Mouse (Mus musculus): ENCODE measurements around the gene Txlnb.

DNA sequence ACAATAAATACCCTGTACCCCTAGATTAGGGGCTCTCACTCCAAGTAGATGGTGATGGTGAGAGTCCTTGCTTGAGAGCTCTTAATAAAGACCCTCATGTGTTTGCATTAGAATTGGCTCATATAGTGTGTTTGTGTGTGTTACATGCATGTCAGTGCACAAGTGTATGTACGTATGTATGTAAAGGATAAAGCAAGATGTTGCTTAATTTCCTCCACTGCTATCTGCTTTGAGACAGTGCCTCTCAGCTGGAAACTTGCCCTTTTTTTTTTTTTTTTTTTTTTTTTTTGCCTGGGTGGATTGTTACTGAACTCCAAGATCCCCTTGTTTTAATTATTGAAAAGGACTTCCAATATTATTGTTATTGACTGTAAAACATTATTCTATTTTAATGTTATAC is 34.4 kb upstream of the Txlnb start:
- TF ChIP-seq POLR2A (IDR thresholded peaks at IDR 0.05; ENCODE audit: insufficient read depth, low read depth, low read length): no peak
- TF ChIP-seq EP300 (IDR thresholded peaks at IDR 0.05; ENCODE audit: insufficient read depth, low read depth, low read length): no peak
- no peak for TF ChIP-seq CTCF (IDR thresholded peaks at IDR 0.05)

Measured in heart, adult 2 months (tissue).